Mouse (Mus musculus) liver, embryonic 14.5 days (tissue): Measurements from ENCODE around the gene 1700037H04Rik. TPM values are rescaled to one million over a fixed set of nuclear protein-coding genes. Genes with fewer than 3 reads are reported as not detected.

Source experiments
- ATAC-seq: fragments of 200-750 bp; cut with Nextera tagmentation; 2 replicates; pipeline ENCODE4 v1.8.0; 2017; ENCODE audit warnings: moderate number of reproducible peaks, mild to moderate bottlenecking, moderate library complexity; ENCODE audit not compliant: insufficient read depth
- DNase-seq, 3 experiments: peaks; one replicate each; pipeline ENCODE4 v3.0.0-alpha.2; 2012 to 2013; ENCODE audit warnings: low read depth in 3 of 3, low spot score in 3 of 3
- H3K27ac ChIP-seq: fragments of 300-500 bp; sonication (generic); 2 replicates; pipeline ENCODE4 v1.5.1; 2014; ENCODE audit warnings: moderate library complexity, mild to moderate bottlenecking, control low read depth, inconsistent platforms
- H3K27me3 ChIP-seq: fragments of 300-500 bp; sonication (generic); 2 replicates; pipeline ENCODE4 v1.6.1; 2014; ENCODE audit warnings: mild to moderate bottlenecking, low read length, moderate library complexity; ENCODE audit not compliant: control insufficient read depth, insufficient read depth
- H3K36me3 ChIP-seq: fragments of 300-500 bp; sonication (generic); replicated peaks from 2 replicates; pipeline ENCODE4 v1.6.1; 2014; ENCODE audit warnings: low read depth; ENCODE audit not compliant: control insufficient read depth, insufficient read depth
- H3K4me1 ChIP-seq, 2 experiments: fragments of 200-500 bp in 1 of 2; fragments of 300-500 bp in 1 of 2; sonication (generic) in 1 of 2; replicated peaks; 2 replicates each; pipeline ENCODE4 v1.6.1; 2012 to 2014; ENCODE audit warnings: antibody characterized with exemption in 1 of 2, inconsistent platforms in 1 of 2, low read length in 1 of 2; ENCODE audit not compliant: control insufficient read depth in 2 of 2, insufficient read depth in 2 of 2
- H3K4me2 ChIP-seq: fragments of 300-500 bp; sonication (generic); 2 replicates; pipeline ENCODE4 v1.6.1; 2014; ENCODE audit warnings: low read depth, mild to moderate bottlenecking, control low read depth, moderate library complexity
- H3K4me3 ChIP-seq, 2 experiments: fragments of 200-500 bp in 1 of 2; fragments of 300-500 bp in 1 of 2; sonication (generic) in 1 of 2; 2 replicates each; pipeline ENCODE4 v1.5.1; 2012 to 2014; ENCODE audit warnings: low read depth in 2 of 2, low read length in 2 of 2, mild to moderate bottlenecking in 2 of 2, control low read depth in 1 of 2, inconsistent platforms in 1 of 2, moderate library complexity in 1 of 2; ENCODE audit not compliant: insufficient read depth in 1 of 2
- H3K9ac ChIP-seq: fragments of 300-500 bp; sonication (generic); replicated peaks from 2 replicates; pipeline ENCODE4 v1.6.1; 2014; ENCODE audit warnings: mild to moderate bottlenecking, control low read depth, moderate library complexity
- H3K9me3 ChIP-seq: fragments of 300-500 bp; sonication (generic); 2 replicates; pipeline ENCODE4 v1.6.1; 2016; ENCODE audit warnings: low read length, mixed read lengths; ENCODE audit not compliant: control insufficient read depth
- CTCF ChIP-seq: IDR thresholded peaks from 2 replicates; pipeline ENCODE4 v1.5.1; 2016; ENCODE audit warnings: antibody characterized with exemption, low read depth, control low read depth
- EP300 ChIP-seq: IDR thresholded peaks from 2 replicates; pipeline ENCODE4 v1.6.1; 2016; ENCODE audit warnings: antibody characterized with exemption, low read depth
- WGBS: fragments of 180-500 bp; shearing (Covaris S2); extraction: QIAGEN DNeasy Blood & Tissue Kit; methylation state at CpG from one replicate; pipeline ENCODE4 v1.1.7; 2014; ENCODE audit not compliant: insufficient replicate concordance; 5-methylcytosine and 5-hydroxymethylcytosine counted together
- polyA plus RNA-seq, 2 experiments: library from polyadenylated mRNA; depleted of rRNA in 1 of 2; stranded (reverse) in 1 of 2; unstranded in 1 of 2; fragments of >200 nt; fragmentation: Nextera tagmentation in 1 of 2; extraction: Ambion mirVana in 1 of 2; gene quantifications; 2 replicates each; pipeline versions ENCODE4 v1.2.1 to v1.2.3; 2012 to 2014

1700037H04Rik gene
- 105 and 125 TPM in 2 replicates for polyA plus RNA-seq (2012; rRNA removed)
- polyA plus RNA-seq (2014; fragmentation: Nextera tagmentation; extraction: Ambion mirVana) = 129 and 153 TPM in 2 replicates

DNA sequence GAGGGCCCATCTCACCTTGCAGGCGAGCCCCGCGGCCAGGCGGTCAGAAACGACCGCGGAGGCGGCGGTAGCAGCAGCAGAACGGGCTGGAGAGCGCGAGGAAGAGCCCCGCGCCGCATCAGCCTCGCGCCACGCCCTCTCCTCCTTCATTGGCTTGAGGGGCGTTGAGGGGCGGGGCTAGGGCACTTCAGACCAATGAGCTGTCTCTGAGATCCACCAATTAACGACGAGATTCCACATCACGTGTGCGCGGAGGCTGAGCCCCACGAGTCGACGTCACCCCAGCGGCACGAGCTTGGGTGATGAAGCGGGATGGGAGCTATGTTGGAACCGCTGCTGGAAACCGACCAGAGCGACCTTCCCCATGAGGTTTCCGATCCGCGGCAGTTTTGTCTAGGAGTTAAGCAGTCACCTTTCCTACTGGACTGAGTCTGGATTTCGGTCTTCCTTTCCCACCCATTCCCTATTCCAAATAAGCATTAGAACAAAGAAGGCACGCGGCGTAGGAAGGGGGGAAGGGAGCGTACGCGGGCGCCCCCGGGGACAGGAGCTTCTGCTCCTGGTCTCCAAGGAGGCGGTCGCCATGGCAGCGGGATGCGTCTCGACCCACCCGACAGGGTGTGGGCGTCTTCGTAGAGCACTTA, at the start of gene 1700037H04Rik:
Gene 1700037H04Rik, minus strand, starts transcription at position 144 of the 644 bp plus-strand sequence.
- ATAC-seq (peak; percentile 95), DNase-seq (peak; percentile 99)
- Histone ChIP-seq H3K27ac (peak within 1 kb of the TSS; percentile 92), H3K4me1 (peaks cover 14% of the 10 kb centered on the region in 2 experiments), H3K27me3 (no peaks in the 10 kb centered on the region), H3K9ac (peak within 1 kb of the TSS; percentile 91), H3K9me3 (no peaks in the 10 kb centered on the region), H3K4me3 (peak within 1 kb of the TSS; percentile 78 to 82), H3K4me2 (peak within 1 kb of the TSS; percentile 100), H3K36me3 (peaks cover 4% of the 10 kb centered on the region)
- under 1% methylated on average over 54 of the region's 54 CpGs for WGBS
- TF ChIP-seq CTCF = no peak
- no peak for TF ChIP-seq EP300

DNA sequence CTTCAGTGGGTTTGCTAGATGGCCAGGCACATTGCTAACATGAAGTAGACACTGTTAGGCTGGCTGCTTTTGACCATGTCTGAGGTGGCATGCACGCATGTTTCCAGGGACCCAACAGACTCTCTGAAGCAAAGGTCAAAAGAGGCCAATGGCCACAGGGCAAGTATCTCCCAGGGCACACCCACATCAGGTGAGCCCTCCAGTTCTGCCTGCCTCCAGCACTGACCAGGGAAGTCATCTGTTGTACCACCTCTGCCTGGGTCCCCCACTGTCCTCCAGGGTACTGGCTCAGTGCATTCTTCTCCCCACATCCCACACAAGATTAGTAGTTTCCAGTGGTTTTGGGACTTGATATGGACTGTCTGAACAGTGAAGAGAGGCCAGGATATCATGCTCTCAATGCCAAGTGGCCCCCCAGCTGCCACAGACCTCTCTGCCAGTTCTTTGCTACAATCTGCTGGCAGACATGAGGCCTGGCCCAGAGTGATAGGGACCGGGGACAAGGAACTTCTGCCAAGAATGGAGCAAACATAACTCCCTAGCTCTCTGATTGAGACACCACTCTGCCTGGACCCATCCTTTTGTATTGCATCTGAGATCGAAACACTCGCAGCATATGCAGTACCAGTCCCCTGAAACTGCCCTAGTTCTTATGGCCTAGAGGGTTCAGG, 49.4 kb upstream of the 1700037H04Rik start:
- no peaks in the 10 kb centered on the region for H3K9me3 ChIP-seq
- peak overlapping the region; percentile 91 for H3K27ac ChIP-seq
- peak overlapping the region in 1 of 2 experiments; percentile 87; a peak in 2 of 4 replicates for H3K4me3 ChIP-seq
- H3K4me2 ChIP-seq = peak overlapping the region; percentile 89
- TF ChIP-seq CTCF (no peak; the same call in 1 of the 2 replicates), EP300 (peak; percentile 74)
- no peaks in the 10 kb centered on the region for H3K27me3 ChIP-seq
- H3K4me1 ChIP-seq = peaks cover 85 to 86% of the 10 kb centered on the region in 2 experiments
- ATAC-seq (0 out of 2 replicates have a peak, but pooled peaks have one; percentile 2), DNase-seq (no peak)
- peaks cover 4% of the 10 kb centered on the region; the same call in 1 of the 2 replicates for H3K36me3 ChIP-seq
- 59% methylated on average over 4 of the region's 4 CpGs for WGBS
- H3K9ac ChIP-seq = peak overlapping the region; percentile 85

DNA sequence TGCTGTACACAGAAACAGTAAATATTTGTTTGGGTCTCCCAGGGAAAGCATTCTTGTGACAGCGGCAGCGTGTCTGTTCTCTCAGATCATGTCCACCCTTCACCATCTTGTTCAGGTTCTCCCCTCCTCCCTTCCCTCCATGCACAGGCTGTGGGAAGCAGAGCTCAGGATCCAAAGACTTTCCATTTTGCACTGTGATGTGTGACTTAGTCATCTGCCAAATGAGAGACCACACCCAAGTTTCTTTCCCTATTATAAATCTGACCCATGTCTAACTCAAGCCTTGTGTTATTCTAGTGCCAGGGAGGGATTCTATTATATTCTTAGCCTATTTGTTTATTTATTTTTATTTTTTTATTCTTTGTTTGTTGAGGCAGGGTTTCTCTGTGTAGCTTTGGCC, 48.5 kb upstream of the 1700037H04Rik start:
- no peak overlapping the region for H3K4me3 ChIP-seq
- no peaks in the 10 kb centered on the region for H3K9me3 ChIP-seq
- peaks cover 86 to 87% of the 10 kb centered on the region in 2 experiments for H3K4me1 ChIP-seq
- H3K27ac ChIP-seq = peak overlapping the region; percentile 91
- ATAC-seq = no peak
- TF ChIP-seq CTCF (no peak), EP300 (no peak)
- peaks cover 4% of the 10 kb centered on the region; the same call in 1 of the 2 replicates for H3K36me3 ChIP-seq
- no peak overlapping the region for H3K4me2 ChIP-seq
- WGBS = 89% methylated on average over 2 of the region's 2 CpGs
- H3K9ac ChIP-seq = no peak overlapping the region
- no peaks in the 10 kb centered on the region for H3K27me3 ChIP-seq
- DNase-seq = no peak

DNA sequence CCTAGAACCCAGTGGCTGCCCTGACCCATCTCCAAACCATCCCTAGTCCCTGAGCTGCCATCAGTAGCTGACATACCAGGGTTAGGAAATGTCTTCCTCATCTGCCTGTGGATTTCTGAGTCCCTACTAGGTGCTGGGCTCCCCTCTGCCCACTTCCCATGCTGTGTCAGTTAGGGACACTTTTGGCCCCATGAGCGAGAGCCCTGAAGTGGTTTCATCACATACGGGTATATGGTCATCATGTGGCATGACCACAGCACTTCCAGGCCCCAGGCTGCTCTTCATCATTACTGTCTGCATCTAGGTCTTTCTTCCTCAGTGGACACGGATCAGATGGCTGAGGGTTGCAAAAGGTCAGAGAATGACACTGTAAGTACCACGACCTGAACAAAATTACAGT, 46.9 kb upstream of the 1700037H04Rik start, which contains the start of gene Ap5s1:
Gene Ap5s1, plus strand, starts transcription at position 301 of the 400 bp plus-strand sequence.
- WGBS = 67% methylated on average over 4 of the region's 4 CpGs
- no peaks in the 10 kb centered on the region for H3K9me3 ChIP-seq
- H3K9ac ChIP-seq = peak within 1 kb of the TSS; percentile 59
- H3K4me2 ChIP-seq = peak within 1 kb of the TSS; percentile 58
- H3K36me3 ChIP-seq = peaks cover 7% of the 10 kb centered on the region
- ATAC-seq (no peak), DNase-seq (no peak)
- H3K27me3 ChIP-seq = no peaks in the 10 kb centered on the region
- peak within 1 kb of the TSS; percentile 98 for H3K27ac ChIP-seq
- no peak for TF ChIP-seq EP300
- no peak for TF ChIP-seq CTCF
- H3K4me1 ChIP-seq = peaks cover 79 to 80% of the 10 kb centered on the region in 2 experiments
- no peak within 1 kb of the TSS for H3K4me3 ChIP-seq
